Mouse (Mus musculus): Measurements from ENCODE around the gene Rassf7. TPM values are rescaled to one million over a fixed set of nuclear protein-coding genes. Genes with fewer than 3 reads are reported as not detected.

The Rassf7 gene
- polyA plus RNA-seq, 1 experiment: not detected

DNA sequence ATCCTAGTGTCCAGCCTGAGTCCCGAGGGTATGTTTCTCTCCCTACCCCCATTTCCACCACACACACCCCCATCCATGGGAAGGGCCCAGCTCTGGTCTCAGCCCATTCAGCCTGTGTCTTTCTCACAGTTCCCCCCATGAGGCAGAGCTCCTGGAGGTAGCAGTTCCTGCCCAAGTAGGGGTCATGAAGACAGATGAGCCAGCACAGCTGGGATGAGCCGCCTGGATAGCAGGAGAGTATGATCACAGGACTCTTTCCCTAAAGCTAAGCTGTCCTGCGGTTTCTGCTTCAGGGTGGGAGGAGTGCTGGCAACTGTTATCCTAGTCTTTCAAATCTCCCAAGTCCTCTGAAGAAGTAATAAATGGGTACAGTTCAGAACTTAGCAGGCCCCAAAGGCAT, 2.5 kb downstream of the Rassf7 start:
- H3K4me1 ChIP-seq (ENCODE audit: control insufficient read depth, insufficient read depth, low read length): peaks cover 33% of the 10 kb centered on the region
- 88% methylated on average over 3 of the region's 3 CpGs for WGBS
- TF ChIP-seq POLR2A (IDR thresholded peaks at IDR 0.05; ENCODE audit: insufficient read depth, low read depth, low read length): no peak
- no peak for TF ChIP-seq CTCF (IDR thresholded peaks at IDR 0.05; ENCODE audit: insufficient read depth, low read depth, low read length)

DNA sequence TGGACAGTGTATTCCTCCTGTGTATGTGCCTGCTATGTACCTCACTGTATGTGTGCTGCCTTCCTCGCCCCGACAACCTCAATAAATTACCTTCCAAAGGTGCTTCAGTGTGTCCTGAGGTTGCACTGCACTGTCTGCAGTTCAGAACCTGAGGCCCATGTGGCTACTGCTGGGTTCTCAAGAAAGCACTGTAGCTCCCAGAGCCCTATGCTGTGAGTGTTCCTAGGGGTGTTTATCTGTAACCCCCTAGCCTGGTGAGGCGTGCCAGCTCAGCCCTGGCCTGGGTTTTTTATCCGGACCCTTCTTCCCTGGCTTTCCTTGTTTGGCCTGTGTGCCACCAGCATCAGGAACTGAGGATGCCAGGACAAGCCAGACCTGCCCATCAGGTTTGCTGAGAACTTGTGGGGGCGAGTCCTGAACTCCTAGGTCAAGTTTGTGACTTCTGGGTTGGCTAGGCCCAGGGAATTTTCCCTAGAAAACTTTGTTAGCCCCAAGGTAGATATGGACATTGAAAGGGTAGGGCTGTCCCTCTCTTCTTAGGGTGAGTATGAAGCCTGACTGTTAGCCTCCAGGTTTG, 3.0 kb downstream of the Rassf7 start:
- TF ChIP-seq CTCF (IDR thresholded peaks at IDR 0.05; ENCODE audit: insufficient read depth, low read depth, low read length) (no peak), POLR2A (IDR thresholded peaks at IDR 0.05; ENCODE audit: insufficient read depth, low read depth, low read length) (no peak)
- Histone ChIP-seq H3K4me3 (ENCODE audit: insufficient read depth, low read depth, low read length) (no peak overlapping the region), H3K4me1 (ENCODE audit: control insufficient read depth, insufficient read depth, low read length) (peaks cover 33% of the 10 kb centered on the region), H3K27ac (ENCODE audit: insufficient read depth, low read depth, low read length) (no peak overlapping the region)
- 95% methylated on average over 5 of the region's 5 CpGs for WGBS

More for the DNA sequence above, 2.5 kb downstream of the Rassf7 start:
- H3K27ac ChIP-seq (ENCODE audit: insufficient read depth, low read depth, low read length): no peak overlapping the region
- H3K4me3 ChIP-seq (ENCODE audit: insufficient read depth, low read depth, low read length): no peak overlapping the region

DNA sequence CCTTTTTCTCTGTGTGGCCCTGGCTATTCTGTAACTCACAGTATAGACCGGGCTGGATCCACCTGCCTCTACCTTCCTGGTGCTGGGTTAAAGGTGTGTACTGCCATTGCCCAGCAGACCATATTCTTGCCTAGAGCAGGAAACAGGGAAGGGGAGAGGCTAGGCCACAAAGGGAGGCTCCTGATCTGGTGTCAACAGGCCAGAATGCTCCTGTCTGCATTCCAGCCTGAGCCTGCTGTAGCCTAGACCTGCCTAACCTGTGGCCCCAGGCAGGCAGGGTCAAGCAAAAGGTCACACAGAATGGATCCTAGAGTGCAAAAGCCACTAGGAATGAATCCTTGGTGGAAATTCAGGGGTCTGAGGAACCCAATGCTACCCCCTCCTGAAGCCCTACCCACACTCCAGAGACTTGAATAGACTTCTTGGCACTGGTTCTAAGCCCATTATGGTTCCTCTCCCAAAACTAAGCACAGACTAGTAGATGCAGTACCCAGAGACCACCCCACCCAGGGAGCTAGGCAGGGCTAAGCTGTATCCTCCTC, 4.0 kb downstream of the Rassf7 start:
- 85% methylated on average over 1 of the region's 1 CpGs for WGBS
- no peak for TF ChIP-seq CTCF (IDR thresholded peaks at IDR 0.05; ENCODE audit: insufficient read depth, low read depth, low read length)

DNA sequence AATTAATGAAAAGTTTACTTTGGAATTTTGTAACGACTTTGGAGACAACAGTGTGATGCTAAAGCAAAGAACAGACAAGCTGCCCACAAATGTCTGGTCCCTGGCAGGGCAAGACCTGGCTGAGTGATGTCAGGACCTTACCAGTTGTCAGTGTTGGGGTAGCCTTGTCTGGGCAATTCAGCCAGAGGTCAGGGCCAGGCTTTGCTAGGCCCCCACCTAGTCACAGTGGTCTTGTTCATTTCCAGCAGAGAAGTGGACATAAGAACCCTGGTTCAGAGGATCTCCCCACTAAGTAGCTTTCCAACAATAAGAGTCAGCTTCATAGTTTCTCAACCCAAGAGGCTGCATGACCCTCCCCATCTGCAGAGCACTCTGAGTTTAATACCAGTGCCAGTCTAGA, 4.7 kb downstream of the Rassf7 start:
- Histone ChIP-seq H3K27ac (ENCODE audit: insufficient read depth, low read depth, low read length) (no peak overlapping the region), H3K4me3 (ENCODE audit: insufficient read depth, low read depth, low read length) (no peak overlapping the region), H3K4me1 (ENCODE audit: control insufficient read depth, insufficient read depth, low read length) (peaks cover 29% of the 10 kb centered on the region)
- TF ChIP-seq CTCF (IDR thresholded peaks at IDR 0.05; ENCODE audit: insufficient read depth, low read depth, low read length) (no peak), POLR2A (IDR thresholded peaks at IDR 0.05; ENCODE audit: insufficient read depth, low read depth, low read length) (no peak)
- 57% methylated on average over 1 of the region's 1 CpGs for WGBS

More for the DNA sequence above, 4.0 kb downstream of the Rassf7 start:
- H3K4me1 ChIP-seq (ENCODE audit: control insufficient read depth, insufficient read depth, low read length): peaks cover 33% of the 10 kb centered on the region
- no peak overlapping the region for H3K27ac ChIP-seq (ENCODE audit: insufficient read depth, low read depth, low read length)
- no peak overlapping the region for H3K4me3 ChIP-seq (ENCODE audit: insufficient read depth, low read depth, low read length)

DNA sequence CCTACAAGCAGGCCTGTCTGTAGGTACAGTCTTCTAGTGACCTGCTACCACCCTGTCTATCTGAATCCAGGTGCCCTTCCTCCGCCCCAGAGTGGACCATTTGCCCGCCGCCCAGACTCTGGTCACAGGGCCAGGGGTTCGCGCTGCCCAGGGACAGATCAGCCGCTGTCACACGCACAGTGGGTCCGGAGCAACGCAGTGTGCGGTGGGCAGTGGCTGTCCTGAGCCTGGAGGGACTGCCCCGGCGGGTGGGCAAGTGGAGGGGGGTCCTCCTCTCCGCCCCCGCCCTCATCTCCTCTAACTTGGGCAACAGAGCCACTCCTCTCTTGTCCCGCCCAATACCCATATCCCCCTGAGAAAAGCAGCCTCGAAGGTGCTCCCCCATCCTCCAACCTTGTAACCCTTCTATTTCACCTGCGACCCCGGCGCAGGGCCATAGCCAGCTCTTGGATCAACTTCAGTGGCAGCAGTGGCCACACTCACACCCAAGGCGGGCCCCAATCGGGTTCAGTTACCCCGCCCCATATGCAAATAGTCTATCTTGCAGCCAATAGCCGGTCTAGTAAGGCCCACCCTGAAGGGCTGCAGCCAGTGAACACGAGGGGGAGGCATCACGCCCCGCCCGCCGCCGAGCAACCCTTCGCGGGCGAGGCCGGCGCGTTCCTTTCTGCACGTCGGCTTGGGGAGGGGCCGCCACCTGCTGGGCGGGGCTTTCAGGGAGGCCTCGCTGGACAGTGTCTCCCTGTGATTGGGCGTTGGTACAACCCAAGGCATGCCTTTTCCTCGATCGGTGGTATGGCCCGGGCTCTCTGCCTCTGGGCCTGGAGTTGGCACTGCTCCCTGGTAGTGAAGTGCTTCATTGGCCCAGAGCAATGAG, 5.8 kb downstream of the Rassf7 start:
- no peak overlapping the region for H3K27ac ChIP-seq (ENCODE audit: insufficient read depth, low read depth, low read length)
- peak overlapping the region; percentile 26 for H3K4me3 ChIP-seq (ENCODE audit: insufficient read depth, low read depth, low read length)
- WGBS: 8% methylated on average over 44 of the region's 44 CpGs
- TF ChIP-seq CTCF (IDR thresholded peaks at IDR 0.05; ENCODE audit: insufficient read depth, low read depth, low read length) (no peak), POLR2A (IDR thresholded peaks at IDR 0.05; ENCODE audit: insufficient read depth, low read depth, low read length) (no peak)
- H3K4me1 ChIP-seq (ENCODE audit: control insufficient read depth, insufficient read depth, low read length): peaks cover 18% of the 10 kb centered on the region

DNA sequence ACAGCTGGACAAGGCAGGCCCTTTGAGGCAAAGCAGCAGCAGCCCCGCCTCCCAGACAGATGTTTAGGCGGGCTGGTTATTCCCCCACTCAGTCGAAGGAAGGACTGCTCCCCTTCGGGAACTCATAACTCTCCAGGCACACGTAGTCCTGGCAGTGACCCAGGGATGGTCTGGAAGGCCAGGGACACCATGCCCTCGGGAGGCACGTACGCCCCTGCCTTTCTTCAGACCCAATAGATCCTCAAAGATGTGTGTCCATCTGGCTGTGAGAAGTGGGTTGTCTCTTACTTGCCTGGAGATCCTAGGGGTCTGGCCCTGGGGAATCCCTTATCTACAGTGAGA, 6.4 kb downstream of the Rassf7 start:
- H3K27ac ChIP-seq (ENCODE audit: insufficient read depth, low read depth, low read length): no peak overlapping the region
- 6% methylated on average over 8 of the region's 8 CpGs for WGBS
- peaks cover 17% of the 10 kb centered on the region for H3K4me1 ChIP-seq (ENCODE audit: control insufficient read depth, insufficient read depth, low read length)
- no peak for TF ChIP-seq POLR2A (IDR thresholded peaks at IDR 0.05; ENCODE audit: insufficient read depth, low read depth, low read length)
- no peak for TF ChIP-seq CTCF (IDR thresholded peaks at IDR 0.05; ENCODE audit: insufficient read depth, low read depth, low read length)
- peak overlapping the region; percentile 26 for H3K4me3 ChIP-seq (ENCODE audit: insufficient read depth, low read depth, low read length)

DNA sequence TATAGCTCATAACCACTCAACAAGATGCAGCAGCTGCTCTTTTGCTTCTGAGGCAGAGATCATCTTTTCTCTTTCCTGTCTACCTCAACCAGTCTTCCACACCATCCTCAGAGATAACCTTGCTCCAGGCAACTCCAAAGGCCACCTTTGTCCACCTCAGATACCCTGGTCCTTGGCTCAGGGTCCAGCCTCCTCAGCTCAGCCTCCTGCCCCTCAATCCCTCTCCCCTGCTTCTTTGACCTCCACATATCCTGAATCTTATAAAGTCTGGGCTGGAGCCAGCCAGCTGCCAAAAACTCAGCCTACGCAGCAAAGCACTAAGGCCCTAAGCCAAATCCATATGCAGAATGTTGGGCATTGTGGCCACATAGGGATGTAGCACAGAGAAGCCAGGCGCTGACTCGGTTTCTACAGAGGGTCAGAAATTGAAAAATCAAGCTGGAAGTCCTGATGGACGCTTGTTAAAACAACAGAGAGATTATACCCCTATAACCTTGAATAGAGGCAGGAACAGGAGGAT, 7.1 kb downstream of the Rassf7 start:
- Histone ChIP-seq H3K27ac (ENCODE audit: insufficient read depth, low read depth, low read length) (no peak overlapping the region), H3K4me3 (ENCODE audit: insufficient read depth, low read depth, low read length) (no peak overlapping the region), H3K4me1 (ENCODE audit: control insufficient read depth, insufficient read depth, low read length) (peaks cover 17% of the 10 kb centered on the region)
- 90% methylated on average over 4 of the region's 4 CpGs for WGBS
- TF ChIP-seq CTCF (IDR thresholded peaks at IDR 0.05; ENCODE audit: insufficient read depth, low read depth, low read length) (no peak), POLR2A (IDR thresholded peaks at IDR 0.05; ENCODE audit: insufficient read depth, low read depth, low read length) (no peak)

DNA sequence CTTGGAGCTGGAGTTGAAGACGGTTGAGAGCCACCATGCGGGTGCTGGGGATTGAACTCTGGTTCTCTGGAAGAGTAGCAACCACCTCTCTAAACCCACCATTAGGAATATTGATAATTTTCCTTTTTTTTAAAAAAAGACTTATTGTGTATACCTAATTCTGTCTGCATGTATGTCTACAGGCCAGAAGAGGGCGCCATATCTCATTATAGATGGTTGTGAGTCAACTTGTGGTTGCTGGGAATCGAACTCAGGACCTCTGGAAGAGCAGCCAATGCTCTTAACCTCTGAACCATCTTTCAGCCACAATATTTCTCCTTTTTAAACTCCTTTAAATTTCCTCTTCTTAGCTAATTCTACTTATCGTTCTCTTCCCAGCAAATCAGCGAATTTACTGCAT, 10.9 kb downstream of the Rassf7 start:
- Histone ChIP-seq H3K4me1 (ENCODE audit: control insufficient read depth, insufficient read depth, low read length) (peaks cover 22% of the 10 kb centered on the region), H3K4me3 (ENCODE audit: insufficient read depth, low read depth, low read length) (no peak overlapping the region), H3K27ac (ENCODE audit: insufficient read depth, low read depth, low read length) (no peak overlapping the region)
- TF ChIP-seq CTCF (IDR thresholded peaks at IDR 0.05; ENCODE audit: insufficient read depth, low read depth, low read length) (no peak), POLR2A (IDR thresholded peaks at IDR 0.05; ENCODE audit: insufficient read depth, low read depth, low read length) (no peak)
- WGBS: 88% methylated on average over 6 of the region's 6 CpGs

DNA sequence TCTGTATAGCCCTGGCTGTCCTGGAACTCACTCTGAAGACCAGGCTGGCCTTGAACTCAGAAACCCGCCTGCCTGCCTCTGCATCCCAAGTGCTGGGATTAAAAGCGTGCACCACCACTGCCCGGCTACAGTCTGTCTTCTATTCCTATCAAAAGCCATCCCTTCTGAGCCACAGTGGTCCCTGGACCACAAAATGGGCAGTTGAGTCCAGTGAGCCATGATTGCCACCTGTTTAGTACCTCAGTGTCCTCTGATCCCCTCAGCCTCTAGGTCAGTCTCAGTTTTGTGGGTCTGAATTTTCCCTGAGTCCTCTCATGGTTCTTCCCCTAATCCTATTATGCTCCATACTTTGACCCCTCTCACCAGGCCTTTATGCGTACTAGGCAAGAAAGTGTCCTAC, 12.1 kb downstream of the Rassf7 start:
- WGBS: 70% methylated on average over 4 of the region's 4 CpGs
- TF ChIP-seq CTCF (IDR thresholded peaks at IDR 0.05; ENCODE audit: insufficient read depth, low read depth, low read length) (no peak), POLR2A (IDR thresholded peaks at IDR 0.05; ENCODE audit: insufficient read depth, low read depth, low read length) (no peak)
- peaks cover 15% of the 10 kb centered on the region for H3K4me1 ChIP-seq (ENCODE audit: control insufficient read depth, insufficient read depth, low read length)
- no peak overlapping the region for H3K27ac ChIP-seq (ENCODE audit: insufficient read depth, low read depth, low read length)
- H3K4me3 ChIP-seq (ENCODE audit: insufficient read depth, low read depth, low read length): no peak overlapping the region

Data from olfactory bulb, adult 2 months (tissue).